Mouse (Mus musculus): ENCODE results near the gene Snrpe. TPM values are rescaled to one million over a fixed set of nuclear protein-coding genes. Genes with fewer than 3 reads are reported as not detected.

Gene Snrpe
- 700 and 723 TPM in 2 replicates for polyA plus RNA-seq (2015; fragmentation: Nextera tagmentation; extraction: Ambion mirVana)

- Histone ChIP-seq H3K27me3 (no peaks in the 10 kb centered on the region), H3K9ac (replicated peaks) (peak within 1 kb of the TSS; percentile 94), H3K27ac (peak within 1 kb of the TSS; percentile 93), H3K36me3 (peaks cover 36% of the 10 kb centered on the region), H3K9me3 (no peaks in the 10 kb centered on the region), H3K4me3 (replicated peaks) (peak within 1 kb of the TSS; percentile 93), H3K4me2 (replicated peaks) (peak within 1 kb of the TSS; percentile 76), H3K4me1 (replicated peaks) (peaks cover 16% of the 10 kb centered on the region)
- under 1% methylated on average over 73 of the region's 73 CpGs for WGBS
- peak; percentile 98 for ATAC-seq
These were observed at the start of gene Snrpe for GRCm38 (mm10) chr1:133609771-133610502. Gene Snrpe (minus strand): TSS chr1:133610291.

- no peak for ATAC-seq
- WGBS, result 89% methylated on average over 3 of the region's 3 CpGs
- H3K4me1 ChIP-seq (replicated peaks), result peaks cover 50% of the 10 kb centered on the region
- H3K9ac ChIP-seq (replicated peaks), result no peak overlapping the region
- no peak overlapping the region for H3K4me3 ChIP-seq (replicated peaks)
- 0 out of 2 replicates have a peak overlapping the region, but pooled peaks have one; percentile 5 for H3K4me2 ChIP-seq (replicated peaks)
- no peaks in the 10 kb centered on the region for H3K27me3 ChIP-seq
- H3K36me3 ChIP-seq, result peaks cover 17% of the 10 kb centered on the region
- no peaks in the 10 kb centered on the region for H3K9me3 ChIP-seq
- no peak overlapping the region for H3K27ac ChIP-seq
These were observed 48.8 kb upstream of the Snrpe start for GRCm38 (mm10) chr1:133658878-133659277.

- peaks cover 53% of the 10 kb centered on the region for H3K4me1 ChIP-seq (replicated peaks)
- H3K36me3 ChIP-seq, result peaks cover 17% of the 10 kb centered on the region
- H3K9ac ChIP-seq (replicated peaks), result peak overlapping the region; percentile 20; the same call in 1 of the 2 replicates
- ATAC-seq, result no peak
- 79% methylated on average over 5 of the region's 5 CpGs for WGBS
- H3K4me3 ChIP-seq (replicated peaks), result no peak overlapping the region
- no peaks in the 10 kb centered on the region for H3K27me3 ChIP-seq
- H3K27ac ChIP-seq, result no peak overlapping the region
- H3K9me3 ChIP-seq, result no peaks in the 10 kb centered on the region
- H3K4me2 ChIP-seq (replicated peaks), result no peak overlapping the region
These were observed 46.7 kb upstream of the Snrpe start for GRCm38 (mm10) chr1:133656811-133657210.

- ATAC-seq, result no peak
- WGBS, result 100% methylated on average over 1 of the region's 1 CpGs
- Histone ChIP-seq H3K9me3 (no peaks in the 10 kb centered on the region), H3K36me3 (peaks cover 14% of the 10 kb centered on the region), H3K27ac (no peak overlapping the region), H3K4me2 (replicated peaks) (no peak overlapping the region), H3K27me3 (no peaks in the 10 kb centered on the region), H3K4me1 (replicated peaks) (peaks cover 29% of the 10 kb centered on the region), H3K4me3 (replicated peaks) (no peak overlapping the region), H3K9ac (replicated peaks) (no peak overlapping the region)
These were observed 42.9 kb upstream of the Snrpe start for GRCm38 (mm10) chr1:133653033-133653432.

GRCm38 (mm10) chr1:133650288-133651055 lies 40.4 kb upstream of the Snrpe start:
- 94% methylated on average over 7 of the region's 7 CpGs for WGBS
- H3K27ac ChIP-seq, result no peak overlapping the region
- H3K9me3 ChIP-seq, result no peaks in the 10 kb centered on the region
- no peaks in the 10 kb centered on the region for H3K27me3 ChIP-seq
- H3K4me1 ChIP-seq (replicated peaks), result peaks cover 7% of the 10 kb centered on the region
- H3K4me3 ChIP-seq (replicated peaks), result no peak overlapping the region
- no peak overlapping the region for H3K9ac ChIP-seq (replicated peaks)
- peaks cover 15% of the 10 kb centered on the region for H3K36me3 ChIP-seq
- no peak for ATAC-seq
- H3K4me2 ChIP-seq (replicated peaks), result no peak overlapping the region

GRCm38 (mm10) chr1:133645652-133646051 lies 35.6 kb upstream of the Snrpe start:
- no peaks in the 10 kb centered on the region for H3K9me3 ChIP-seq
- no peak for ATAC-seq
- WGBS, result 96% methylated on average over 5 of the region's 5 CpGs
- peaks cover 60% of the 10 kb centered on the region for H3K36me3 ChIP-seq
- no peaks in the 10 kb centered on the region for H3K27me3 ChIP-seq
- H3K4me1 ChIP-seq (replicated peaks), result no peaks in the 10 kb centered on the region
- H3K27ac ChIP-seq, result no peak overlapping the region
- H3K4me3 ChIP-seq (replicated peaks), result no peak overlapping the region
- H3K9ac ChIP-seq (replicated peaks), result no peak overlapping the region
- H3K4me2 ChIP-seq (replicated peaks), result no peak overlapping the region

GRCm38 (mm10) chr1:133641163-133641562 lies 31.1 kb upstream of the Snrpe start:
- no peak overlapping the region for H3K4me3 ChIP-seq (replicated peaks)
- no peaks in the 10 kb centered on the region for H3K4me1 ChIP-seq (replicated peaks)
- ATAC-seq, result no peak
- no peak overlapping the region for H3K27ac ChIP-seq
- WGBS, result 98% methylated on average over 2 of the region's 2 CpGs
- H3K9me3 ChIP-seq, result no peaks in the 10 kb centered on the region
- H3K4me2 ChIP-seq (replicated peaks), result no peak overlapping the region
- H3K36me3 ChIP-seq, result peaks cover 92% of the 10 kb centered on the region
- H3K9ac ChIP-seq (replicated peaks), result no peak overlapping the region
- no peaks in the 10 kb centered on the region for H3K27me3 ChIP-seq

GRCm38 (mm10) chr1:133638517-133638916 lies 28.4 kb upstream of the Snrpe start:
- ATAC-seq, result no peak
- H3K36me3 ChIP-seq, result peaks cover 92% of the 10 kb centered on the region
- no peaks in the 10 kb centered on the region for H3K4me1 ChIP-seq (replicated peaks)
- H3K9ac ChIP-seq (replicated peaks), result no peak overlapping the region
- H3K4me2 ChIP-seq (replicated peaks), result no peak overlapping the region
- H3K27ac ChIP-seq, result no peak overlapping the region
- WGBS, result 94% methylated on average over 6 of the region's 6 CpGs
- no peak overlapping the region for H3K4me3 ChIP-seq (replicated peaks)
- no peaks in the 10 kb centered on the region for H3K9me3 ChIP-seq
- H3K27me3 ChIP-seq, result no peaks in the 10 kb centered on the region

GRCm38 (mm10) chr1:133632168-133632567 lies 22.1 kb upstream of the Snrpe start:
- ATAC-seq, result no peak
- H3K27me3 ChIP-seq, result no peaks in the 10 kb centered on the region
- no peak overlapping the region for H3K9ac ChIP-seq (replicated peaks)
- no peaks in the 10 kb centered on the region for H3K4me1 ChIP-seq (replicated peaks)
- H3K4me2 ChIP-seq (replicated peaks), result no peak overlapping the region
- no peak overlapping the region for H3K27ac ChIP-seq
- H3K9me3 ChIP-seq, result no peaks in the 10 kb centered on the region
- H3K4me3 ChIP-seq (replicated peaks), result no peak overlapping the region
- 93% methylated on average over 2 of the region's 2 CpGs for WGBS
- peaks cover 87% of the 10 kb centered on the region for H3K36me3 ChIP-seq

GRCm38 (mm10) chr1:133625052-133625451 lies 15.0 kb upstream of the Snrpe start:
- no peak overlapping the region for H3K9ac ChIP-seq (replicated peaks)
- H3K4me3 ChIP-seq (replicated peaks), result no peak overlapping the region
- H3K36me3 ChIP-seq, result peaks cover 88% of the 10 kb centered on the region
- H3K4me2 ChIP-seq (replicated peaks), result no peak overlapping the region
- no peak for ATAC-seq
- no peaks in the 10 kb centered on the region for H3K9me3 ChIP-seq
- whole genome bisulfite sequencing, result 89% methylated on average over 2 of the region's 2 CpGs
- no peak overlapping the region for H3K27ac ChIP-seq
- H3K27me3 ChIP-seq, result no peaks in the 10 kb centered on the region
- no peaks in the 10 kb centered on the region for H3K4me1 ChIP-seq (replicated peaks)

- H3K4me2 ChIP-seq (replicated peaks), result no peak overlapping the region
- ATAC-seq, result no peak
- WGBS, result 84% methylated on average over 8 of the region's 8 CpGs
- no peak overlapping the region for H3K9ac ChIP-seq (replicated peaks)
- no peak overlapping the region for H3K27ac ChIP-seq
- peaks cover 57% of the 10 kb centered on the region for H3K36me3 ChIP-seq
- no peaks in the 10 kb centered on the region for H3K27me3 ChIP-seq
- H3K9me3 ChIP-seq, result no peaks in the 10 kb centered on the region
- H3K4me3 ChIP-seq (replicated peaks), result no peak overlapping the region
- no peaks in the 10 kb centered on the region for H3K4me1 ChIP-seq (replicated peaks)
These were observed 8.2 kb upstream of the Snrpe start for GRCm38 (mm10) chr1:133618311-133618710.

GRCm38 (mm10) chr1:133617908-133618307 lies 7.8 kb upstream of the Snrpe start:
- no peaks in the 10 kb centered on the region for H3K4me1 ChIP-seq (replicated peaks)
- no peak overlapping the region for H3K4me3 ChIP-seq (replicated peaks)
- WGBS, result 60% methylated on average over 2 of the region's 2 CpGs

More at GRCm38 (mm10) chr1:133617908-133618307, 7.8 kb upstream of the Snrpe start:
- no peaks in the 10 kb centered on the region for H3K9me3 ChIP-seq
- no peak overlapping the region for H3K4me2 ChIP-seq (replicated peaks)
- H3K27ac ChIP-seq, result no peak overlapping the region
- ATAC-seq, result no peak
- peaks cover 53% of the 10 kb centered on the region for H3K36me3 ChIP-seq
- H3K9ac ChIP-seq (replicated peaks), result no peak overlapping the region
- H3K27me3 ChIP-seq, result no peaks in the 10 kb centered on the region
